Mouse (Mus musculus) liver, embryonic 11.5 days (tissue): Measurements from ENCODE around the gene Grhpr. TPM values are rescaled to one million over a fixed set of nuclear protein-coding genes. Genes with fewer than 3 reads are reported as not detected.
"Not testable (repeated sequence)": the region's sequence is repeated elsewhere in the genome, so short reads cannot be mapped to it uniquely, and the experiment has no call there.

Source experiments
- ATAC-seq: fragments of 200-750 bp; cut with Nextera tagmentation; replicated peaks from 2 replicates; pipeline ENCODE4 v1.8.0; 2017; ENCODE audit warnings: moderate number of reproducible peaks, mild to moderate bottlenecking, moderate TSS enrichment, moderate library complexity; ENCODE audit not compliant: low FRiP score
- DNase-seq: peaks from one replicate; pipeline ENCODE4 v3.0.0-alpha.2; 2017; ENCODE audit warnings: low spot score
- H3K27ac ChIP-seq: fragments of 300-500 bp; sonication (generic); 2 replicates; pipeline ENCODE4 v1.5.1; 2014; ENCODE audit warnings: mild to moderate bottlenecking, low read depth, low read length, control low read depth
- H3K27me3 ChIP-seq: fragments of 300-500 bp; sonication (generic); replicated peaks from 2 replicates; pipeline ENCODE4 v1.6.1; 2014; ENCODE audit warnings: low read length, mixed read lengths; ENCODE audit not compliant: control insufficient read depth, insufficient read depth
- H3K36me3 ChIP-seq: fragments of 300-500 bp; sonication (generic); 2 replicates; pipeline ENCODE4 v1.6.1; 2014; ENCODE audit warnings: mild to moderate bottlenecking, low read length, moderate library complexity, mixed read lengths; ENCODE audit not compliant: control insufficient read depth, insufficient read depth
- H3K4me1 ChIP-seq: fragments of 300-500 bp; sonication (generic); replicated peaks from 2 replicates; pipeline ENCODE4 v1.6.1; 2014; ENCODE audit warnings: low read length, mixed read lengths; ENCODE audit not compliant: control insufficient read depth, insufficient read depth
- H3K4me2 ChIP-seq: fragments of 300-500 bp; sonication (generic); 2 replicates; pipeline ENCODE4 v1.6.1; 2014; ENCODE audit warnings: mild to moderate bottlenecking, control low read depth, moderate library complexity
- H3K4me3 ChIP-seq: fragments of 300-500 bp; sonication (generic); 2 replicates; pipeline ENCODE4 v1.5.1; 2014; ENCODE audit warnings: low read depth, low read length, control low read depth
- H3K9ac ChIP-seq: fragments of 300-500 bp; sonication (generic); 2 replicates; pipeline ENCODE4 v1.6.1; 2014; ENCODE audit warnings: low read depth, low read length, control low read depth
- H3K9me3 ChIP-seq: fragments of 300-500 bp; sonication (generic); 2 replicates; pipeline ENCODE4 v1.6.1; 2016; ENCODE audit warnings: low read length, inconsistent platforms, mixed read lengths; ENCODE audit not compliant: control insufficient read depth
- whole genome bisulfite sequencing: fragments of 180-500 bp; shearing (Covaris S2); extraction: QIAGEN DNeasy Blood & Tissue Kit; methylation state at CpG from one replicate; pipeline ENCODE4 v1.1.7; 2014; 5-methylcytosine and 5-hydroxymethylcytosine counted together
- polyA plus RNA-seq: library from polyadenylated mRNA; unstranded; fragments of >200 nt; fragmentation: Nextera tagmentation; extraction: Ambion mirVana; gene quantifications from 2 replicates; pipeline ENCODE4 v1.2.1, GENCODE M21; 2014

Grhpr gene
- polyA plus RNA-seq, 1 experiment from 2014 or later: 128 TPM

GRCm38 (mm10) chr4:44978175-44978574 lies 3.0 kb upstream of the Grhpr start:
- no peaks in the 10 kb centered on the region for H3K36me3 ChIP-seq
- no peak overlapping the region for H3K27ac ChIP-seq
- no peaks in the 10 kb centered on the region for H3K27me3 ChIP-seq
- ATAC-seq (no peak), DNase-seq (no peak)
- H3K4me1 ChIP-seq: peaks cover 28% of the 10 kb centered on the region
- H3K4me2 ChIP-seq: no peak overlapping the region
- H3K9ac ChIP-seq: no peak overlapping the region
- no peaks in the 10 kb centered on the region for H3K9me3 ChIP-seq
- WGBS: 74% methylated on average over 5 of the region's 5 CpGs
- H3K4me3 ChIP-seq: no peak overlapping the region

- DNase-seq (no peak), ATAC-seq (no peak)
- no peak overlapping the region for H3K4me3 ChIP-seq
- no peaks in the 10 kb centered on the region for H3K9me3 ChIP-seq
- H3K9ac ChIP-seq: no peak overlapping the region
- peaks cover 4% of the 10 kb centered on the region; the same call in 1 of the 2 replicates for H3K36me3 ChIP-seq
- peaks cover 26% of the 10 kb centered on the region for H3K4me1 ChIP-seq
- 65% methylated on average over 7 of the region's 7 CpGs for WGBS
- peak overlapping the region; percentile 91 for H3K27ac ChIP-seq
- H3K27me3 ChIP-seq: no peaks in the 10 kb centered on the region
- H3K4me2 ChIP-seq: no peak overlapping the region
These were observed 1.3 kb upstream of the Grhpr start for GRCm38 (mm10) chr4:44979794-44980338.

GRCm38 (mm10) chr4:44981974-44982287 lies 736 bp downstream of the Grhpr start:
- WGBS: 39% methylated on average over 5 of the region's 5 CpGs
- Histone ChIP-seq H3K27me3 (no peaks in the 10 kb centered on the region), H3K27ac (peak overlapping the region; percentile 91; the same call in 1 of the 2 replicates), H3K4me3 (peak overlapping the region; percentile 90), H3K9me3 (no peaks in the 10 kb centered on the region), H3K36me3 (peaks cover 8% of the 10 kb centered on the region; the same call in 1 of the 2 replicates), H3K4me2 (peak overlapping the region; percentile 88), H3K4me1 (peaks cover 26% of the 10 kb centered on the region), H3K9ac (peak overlapping the region; percentile 96)
- no peak for DNase-seq
- no peak for ATAC-seq

- Histone ChIP-seq H3K9me3 (no peaks in the 10 kb centered on the region), H3K36me3 (peaks cover 10% of the 10 kb centered on the region), H3K27ac (peak overlapping the region; percentile 91; the same call in 1 of the 2 replicates), H3K9ac (peak overlapping the region; percentile 96), H3K27me3 (no peaks in the 10 kb centered on the region), H3K4me1 (peaks cover 26% of the 10 kb centered on the region), H3K4me2 (peak overlapping the region; percentile 88), H3K4me3 (peak overlapping the region; percentile 90)
- WGBS: 57% methylated on average over 11 of the region's 11 CpGs
- no peak for DNase-seq
- ATAC-seq: no peak
These were observed 1.4 kb downstream of the Grhpr start for GRCm38 (mm10) chr4:44982440-44983130.

GRCm38 (mm10) chr4:44983131-44983740 lies 2.0 kb downstream of the Grhpr start:
- ATAC-seq (no peak), DNase-seq (no peak)
- Histone ChIP-seq H3K4me2 (peak overlapping the region; percentile 88), H3K9ac (peak overlapping the region; percentile 96), H3K9me3 (no peaks in the 10 kb centered on the region), H3K36me3 (peaks cover 12% of the 10 kb centered on the region), H3K4me3 (peak overlapping the region; percentile 90), H3K27ac (no peak overlapping the region), H3K27me3 (no peaks in the 10 kb centered on the region), H3K4me1 (peaks cover 26% of the 10 kb centered on the region)
- 72% methylated on average over 10 of the region's 10 CpGs for WGBS

- Histone ChIP-seq H3K36me3 (peaks cover 32% of the 10 kb centered on the region), H3K4me2 (no peak overlapping the region), H3K9ac (no peak overlapping the region), H3K4me3 (no peak overlapping the region), H3K27ac (no peak overlapping the region), H3K27me3 (no peaks in the 10 kb centered on the region), H3K4me1 (peaks cover 9% of the 10 kb centered on the region), H3K9me3 (no peaks in the 10 kb centered on the region)
- DNase-seq: no peak
- 86% methylated on average over 5 of the region's 5 CpGs for WGBS
- ATAC-seq: no peak
These were observed 9.4 kb downstream of the Grhpr start for GRCm38 (mm10) chr4:44990560-44990959.

GRCm38 (mm10) chr4:44992330-44992729 lies 11.1 kb downstream of the Grhpr start:
- H3K27me3 ChIP-seq, H3K9me3 ChIP-seq, H3K9ac ChIP-seq, H3K4me3 ChIP-seq, DNase-seq, H3K4me2 ChIP-seq, ATAC-seq, H3K27ac ChIP-seq: not testable (repeated sequence)
- H3K4me1 ChIP-seq: peaks cover 14% of the 10 kb centered on the region
- WGBS: 90% methylated on average over 11 of the region's 11 CpGs
- peaks cover 28% of the 10 kb centered on the region for H3K36me3 ChIP-seq

- WGBS: 90% methylated on average over 14 of the region's 14 CpGs
- Histone ChIP-seq H3K4me1 (peaks cover 20% of the 10 kb centered on the region), H3K36me3 (peaks cover 24% of the 10 kb centered on the region)
- H3K9ac ChIP-seq, H3K9me3 ChIP-seq, H3K4me2 ChIP-seq, DNase-seq, H3K27ac ChIP-seq, H3K27me3 ChIP-seq, H3K4me3 ChIP-seq, ATAC-seq: not testable (repeated sequence)
These were observed 12.0 kb downstream of the Grhpr start for GRCm38 (mm10) chr4:44993179-44993578.
